Mouse (Mus musculus): ENCODE data around the gene Actr1b.
"Not testable (repeated sequence)": the region's sequence is repeated elsewhere in the genome, so short reads cannot be mapped to it uniquely, and the experiment has no call there.

- TF ChIP-seq POLR2A (IDR thresholded peaks at IDR 0.05; ENCODE audit: low read depth, low read length); CTCF (IDR thresholded peaks at IDR 0.05; ENCODE audit: extremely low read depth, insufficient read depth, insufficient read length, insufficient replicate concordance): not testable (repeated sequence)
Observed at GRCm38 (mm10) chr1:36668007-36668406, 46.2 kb downstream of the Actr1b start.
